Mouse (Mus musculus) limb, embryonic 14.5 days (tissue): ENCODE measurements around the gene Sytl2. TPM values are rescaled to one million over a fixed set of nuclear protein-coding genes. Genes with fewer than 3 reads are reported as not detected.
A peak's percentile ranks its signal among the peaks of the same experiment; 100 is the strongest.

Experiments
- ATAC-seq: fragments of 200-750 bp; cut with Nextera tagmentation; 2 replicates; pipeline ENCODE4 v1.8.0; 2017; ENCODE audit warnings: low read depth, moderate number of reproducible peaks, moderate TSS enrichment; ENCODE audit not compliant: low FRiP score
- DNase-seq: peaks from one replicate; pipeline ENCODE4 v3.0.0-alpha.2; 2015; ENCODE audit warnings: low spot score
- H3K27ac ChIP-seq: fragments of 300-500 bp; sonication (generic); replicated peaks from 2 replicates; pipeline ENCODE4 v1.5.1; 2014; ENCODE audit warnings: low read depth, mild to moderate bottlenecking, low read length, moderate library complexity, mixed read lengths
- H3K27me3 ChIP-seq: fragments of 300-500 bp; sonication (generic); 2 replicates; pipeline ENCODE4 v1.6.1; 2014; ENCODE audit warnings: low read length, mixed read lengths; ENCODE audit not compliant: control insufficient read depth, insufficient read depth
- H3K36me3 ChIP-seq: fragments of 300-500 bp; sonication (generic); 2 replicates; pipeline ENCODE4 v1.6.1; 2014; ENCODE audit warnings: mild to moderate bottlenecking, low read length, moderate library complexity, mixed read lengths; ENCODE audit not compliant: control insufficient read depth, insufficient read depth
- H3K4me1 ChIP-seq: fragments of 300-500 bp; sonication (generic); 2 replicates; pipeline ENCODE4 v1.6.1; 2014; ENCODE audit warnings: antibody characterized with exemption, low read length, mixed read lengths; ENCODE audit not compliant: control insufficient read depth, insufficient read depth
- H3K4me2 ChIP-seq: fragments of 300-500 bp; sonication (generic); replicated peaks from 2 replicates; pipeline ENCODE4 v1.6.1; 2014; ENCODE audit warnings: low read depth, mild to moderate bottlenecking, low read length, moderate library complexity; ENCODE audit not compliant: severe bottlenecking
- H3K4me3 ChIP-seq: fragments of 300-500 bp; sonication (generic); replicated peaks from 2 replicates; pipeline ENCODE4 v1.5.1; 2014; ENCODE audit warnings: low read length
- H3K9ac ChIP-seq: fragments of 300-500 bp; sonication (generic); 2 replicates; pipeline ENCODE4 v1.6.1; 2014; ENCODE audit warnings: mild to moderate bottlenecking, low read depth, low read length, moderate library complexity; ENCODE audit not compliant: severe bottlenecking
- H3K9me3 ChIP-seq: fragments of 300-500 bp; sonication (generic); 2 replicates; pipeline ENCODE4 v1.6.1; 2016; ENCODE audit warnings: low read length; ENCODE audit not compliant: control insufficient read depth
- POLR2A ChIP-seq: fragments of 200-500 bp; IDR thresholded peaks from 2 replicates; pipeline ENCODE4 v1.8.0; 2012; ENCODE audit warnings: inconsistent platforms, mild to moderate bottlenecking, moderate library complexity, borderline replicate concordance; ENCODE audit not compliant: insufficient read depth, insufficient read length; ENCODE audit errors: extremely low read depth
- WGBS: fragments of 180-500 bp; shearing (Covaris S2); extraction: QIAGEN DNeasy Blood & Tissue Kit; methylation state at CpG from one replicate; pipeline ENCODE4 v1.1.7; 2014; 5-methylcytosine and 5-hydroxymethylcytosine counted together
- polyA plus RNA-seq, 2 experiments: library from polyadenylated mRNA; depleted of rRNA in 1 of 2; stranded (reverse) in 1 of 2; unstranded in 1 of 2; fragments of >200 nt; fragmentation: Nextera tagmentation in 1 of 2; extraction: Ambion mirVana in 1 of 2; gene quantifications; 2 replicates each; pipeline versions ENCODE4 v1.2.1 to v1.2.3; 2012 to 2014

Sytl2 gene
- polyA plus RNA-seq, 2 experiments: 21.9 to 25.7 TPM

- 5% methylated on average over 28 of the region's 28 CpGs for WGBS
- Histone ChIP-seq H3K36me3 (no peaks in the 10 kb centered on the region), H3K4me2 (peak within 1 kb of the TSS; percentile 63), H3K27ac (no peak within 1 kb of the TSS), H3K9me3 (no peaks in the 10 kb centered on the region), H3K4me1 (no peaks in the 10 kb centered on the region), H3K4me3 (peak within 1 kb of the TSS; percentile 28), H3K9ac (peak within 1 kb of the TSS; percentile 34; the same call in 1 of the 2 replicates), H3K27me3 (no peaks in the 10 kb centered on the region)
- peak; percentile 70 for DNase-seq
- no peak for TF ChIP-seq POLR2A
- peak; percentile 92 for ATAC-seq
These were observed 36.6 kb upstream of the Sytl2 start, which contains the start of gene Ccdc83 for GRCm38 (mm10) chr7:90265289-90265970. Ccdc83 (minus strand) TSS chr7:90265777.

GRCm38 (mm10) chr7:90270141-90270540 lies 31.9 kb upstream of the Sytl2 start:
- TF ChIP-seq POLR2A: no peak
- Histone ChIP-seq H3K9me3 (no peaks in the 10 kb centered on the region), H3K4me1 (no peaks in the 10 kb centered on the region), H3K4me2 (no peak overlapping the region), H3K9ac (no peak overlapping the region), H3K4me3 (no peak overlapping the region), H3K27ac (no peak overlapping the region), H3K36me3 (no peaks in the 10 kb centered on the region), H3K27me3 (no peaks in the 10 kb centered on the region)
- DNase-seq: no peak
- ATAC-seq: no peak
- WGBS: 87% methylated on average over 3 of the region's 3 CpGs

- H3K9me3 ChIP-seq: no peaks in the 10 kb centered on the region
- no peaks in the 10 kb centered on the region for H3K4me1 ChIP-seq
- DNase-seq (peak; percentile 35), ATAC-seq (peak; percentile 71)
- no peak overlapping the region for H3K9ac ChIP-seq
- H3K36me3 ChIP-seq: no peaks in the 10 kb centered on the region
- TF ChIP-seq POLR2A: no peak
- H3K27ac ChIP-seq: no peak overlapping the region
- 40% methylated on average over 11 of the region's 11 CpGs for WGBS
- no peak overlapping the region for H3K4me3 ChIP-seq
- no peaks in the 10 kb centered on the region for H3K27me3 ChIP-seq
- no peak overlapping the region for H3K4me2 ChIP-seq
These were observed 27.4 kb upstream of the Sytl2 start for GRCm38 (mm10) chr7:90274561-90275100.

GRCm38 (mm10) chr7:90277246-90277645 lies 24.8 kb upstream of the Sytl2 start:
- H3K4me3 ChIP-seq: no peak overlapping the region
- no peak overlapping the region for H3K4me2 ChIP-seq
- no peaks in the 10 kb centered on the region for H3K36me3 ChIP-seq
- no peak for TF ChIP-seq POLR2A
- H3K9me3 ChIP-seq: no peaks in the 10 kb centered on the region
- no peak for ATAC-seq
- H3K4me1 ChIP-seq: peaks cover 5% of the 10 kb centered on the region; the same call in 1 of the 2 replicates
- 53% methylated on average over 3 of the region's 3 CpGs for WGBS
- DNase-seq: no peak
- H3K27ac ChIP-seq: no peak overlapping the region
- H3K9ac ChIP-seq: no peak overlapping the region
- no peaks in the 10 kb centered on the region for H3K27me3 ChIP-seq

GRCm38 (mm10) chr7:90277769-90278168 lies 24.3 kb upstream of the Sytl2 start:
- Histone ChIP-seq H3K9me3 (no peaks in the 10 kb centered on the region), H3K4me3 (no peak overlapping the region), H3K9ac (no peak overlapping the region), H3K4me1 (peaks cover 5% of the 10 kb centered on the region; the same call in 1 of the 2 replicates), H3K4me2 (no peak overlapping the region), H3K27ac (no peak overlapping the region), H3K27me3 (no peaks in the 10 kb centered on the region), H3K36me3 (no peaks in the 10 kb centered on the region)
- ATAC-seq (no peak), DNase-seq (no peak)
- no peak for TF ChIP-seq POLR2A
- 68% methylated on average over 4 of the region's 4 CpGs for WGBS
